Mouse (Mus musculus) ES-E14 (cell line): ENCODE data around the gene Cav3.

Source experiments
- CHD2 ChIP-seq: IDR thresholded peaks from 2 replicates; pipeline ENCODE4 v1.6.1; 2014; ENCODE audit warnings: mild to moderate bottlenecking, low read depth, low read length, inconsistent platforms
- MAFK ChIP-seq: IDR thresholded peaks from 2 replicates; pipeline ENCODE4 v1.6.1; 2014; ENCODE audit warnings: mild to moderate bottlenecking, low read depth, low read length, inconsistent platforms; ENCODE audit not compliant: insufficient read depth
- ZC3H11A ChIP-seq: IDR thresholded peaks from 2 replicates; pipeline ENCODE4 v1.6.1; 2012; ENCODE audit warnings: low read depth, mild to moderate bottlenecking, inconsistent platforms, low read length, borderline replicate concordance

- TF ChIP-seq ZC3H11A: no peak
- no peak for TF ChIP-seq MAFK
- TF ChIP-seq CHD2: no peak
Measured at GRCm38 (mm10) chr6:112491521-112491920, 32.2 kb downstream of the Cav3 start.
